Comparison of ENCODE assay signal across 8 mouse cellular contexts in the genomic region with DNA sequence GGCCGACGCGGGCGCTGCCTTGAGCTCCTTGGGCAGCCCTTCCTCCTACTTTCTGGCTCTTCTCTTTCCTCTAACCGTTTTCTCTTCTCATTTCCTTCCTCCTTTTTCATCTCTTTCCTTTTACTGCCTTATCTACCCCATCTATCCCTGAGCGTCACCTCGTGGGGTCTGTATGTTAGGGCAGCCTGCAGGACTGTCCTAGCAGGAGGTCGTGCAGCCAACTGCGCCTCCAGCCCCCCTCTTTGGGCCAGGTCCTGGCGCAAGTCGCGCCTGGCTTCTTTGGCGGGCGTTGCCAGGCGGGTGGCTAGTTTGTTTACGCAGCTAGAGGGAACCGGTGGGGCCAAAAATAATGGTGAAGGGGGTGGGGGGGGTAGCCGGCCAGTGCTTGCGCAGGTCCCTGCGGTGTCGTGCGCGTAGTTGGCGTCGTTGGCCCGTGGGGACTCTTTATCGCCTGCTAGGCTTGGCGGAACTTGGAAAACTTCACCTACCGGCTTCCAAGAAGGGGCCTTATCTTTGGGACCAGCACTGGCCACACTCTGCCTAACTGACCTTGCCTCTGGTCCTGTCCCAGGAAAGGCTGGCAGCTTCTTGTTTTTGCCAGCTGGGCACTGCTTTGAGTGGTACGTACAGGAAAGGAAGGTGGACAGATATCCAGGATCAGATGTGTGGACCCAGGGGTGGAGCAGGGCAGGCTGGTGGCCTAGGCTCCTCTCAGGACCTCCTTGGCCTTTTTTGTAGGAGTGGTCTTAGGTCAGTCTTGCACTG. TPM values are rescaled to one million over a fixed set of nuclear protein-coding genes. Genes with fewer than 3 reads are reported as not detected.
DNase-seq lines count a peak whose midpoint lies in the region; ATAC-seq and TF ChIP-seq lines count a peak whose summit lies in the region.

No protein-coding gene starts in this region.

- H3K27ac ChIP-seq in intestine, embryonic 14.5 days (ENCODE audit: low read depth) = no peak overlapping the region
- H3K27ac ChIP-seq in lung, embryonic 16.5 days (ENCODE audit: low read length) = peak overlapping the region; percentile 71
- peak overlapping the region; percentile 63 for H3K27ac ChIP-seq in spleen, adult 2 months (ENCODE audit: insufficient read depth, low read length)

- H3K4me2 ChIP-seq in intestine, embryonic 14.5 days (ENCODE audit: low read length) = peak overlapping the region; percentile 70
- H3K4me2 ChIP-seq in lung, embryonic 16.5 days (ENCODE audit: low read depth, low read length) = peak overlapping the region; percentile 84

- TF ChIP-seq CTCF in spleen, adult 2 months (IDR thresholded peaks at IDR 0.05; ENCODE audit: extremely low read depth, insufficient read depth, insufficient read length, insufficient replicate concordance) = no peak

- no peaks in the 10 kb centered on the region for H3K9me3 ChIP-seq in intestine, embryonic 14.5 days (ENCODE audit: control insufficient read depth, low read length)
- no peaks in the 10 kb centered on the region for H3K9me3 ChIP-seq in lung, embryonic 16.5 days (ENCODE audit: control insufficient read depth, low read length)

- ATAC-seq in intestine, embryonic 14.5 days (replicated peaks; ENCODE audit: low FRiP score, low TSS enrichment, low read depth) = no peak
- ATAC-seq in lung, embryonic 16.5 days (ENCODE audit: low read depth) = no peak
- ATAC-seq in monocyte, adult 5-6 weeks (replicated peaks; ENCODE audit: insufficient number of reproducible peaks, low FRiP score, low TSS enrichment, poor library complexity, severe bottlenecking) = no peak

- 4% methylated on average over 30 of the region's 30 CpGs for WGBS in intestine, embryonic 14.5 days
- WGBS in lung, embryonic 16.5 days = 2% methylated on average over 29 of the region's 30 CpGs
- 3% methylated on average over 30 of the region's 30 CpGs for WGBS in spleen, adult 2 months

- H3K36me3 ChIP-seq in intestine, embryonic 14.5 days (ENCODE audit: control insufficient read depth, insufficient read depth, low read length) = peaks cover 29% of the 10 kb centered on the region
- peaks cover 12% of the 10 kb centered on the region for H3K36me3 ChIP-seq in lung, embryonic 16.5 days (ENCODE audit: control insufficient read depth, insufficient read depth, low read length)
- peaks cover 5% of the 10 kb centered on the region for H3K36me3 ChIP-seq in spleen, adult 2 months (ENCODE audit: control insufficient read depth, insufficient read depth, low read length)

- peak overlapping the region; percentile 84 for H3K9ac ChIP-seq in intestine, embryonic 14.5 days (ENCODE audit: low read length)
- peak overlapping the region; percentile 95 for H3K9ac ChIP-seq in lung, embryonic 16.5 days (ENCODE audit: low read length)

- intact Hi-C loops in left cerebral cortex, postnatal 4 days (cut with DNase I) = loop anchor here (10.0 kb wide), 1 partner anchor 132 kb away; the partner anchor contains the start of genes Cnn2 and Tmem259

- H3K4me3 ChIP-seq in intestine, embryonic 14.5 days (ENCODE audit: low read depth, low read length) = peak overlapping the region; percentile 95
- H3K4me3 ChIP-seq in lung, embryonic 16.5 days (ENCODE audit: low read length) = peak overlapping the region; percentile 88
- H3K4me3 ChIP-seq in spleen, adult 2 months (ENCODE audit: extremely low read depth, insufficient read depth, insufficient read length) = peak overlapping the region; percentile 92

- no peak for TF ChIP-seq POLR2A in spleen, adult 2 months (IDR thresholded peaks at IDR 0.05; ENCODE audit: low read depth, low read length)

- no peaks in the 10 kb centered on the region for H3K27me3 ChIP-seq in intestine, embryonic 14.5 days (replicated peaks; ENCODE audit: control insufficient read depth, insufficient read depth, low read length)
- H3K27me3 ChIP-seq in lung, embryonic 16.5 days (ENCODE audit: control insufficient read depth, insufficient read depth, low read depth, low read length) = no peaks in the 10 kb centered on the region
- H3K27me3 ChIP-seq in spleen, adult 2 months (ENCODE audit: control insufficient read depth, insufficient read depth, low read length) = no peaks in the 10 kb centered on the region

- DNase-seq in left cerebral cortex, postnatal 4 days = peak; percentile 60
- DNase-seq in left cerebral cortex, adult 9 months (ENCODE audit: low spot score in 2 of 2) = no peak
- peak; percentile 65 to 68 for DNase-seq in cerebellum, postnatal 10 days
- DNase-seq in gastrocnemius, postnatal 25 days = peak; percentile 82
- peak; percentile 69 for DNase-seq in intestine, embryonic 14.5 days (ENCODE audit: low spot score)
- no peak for DNase-seq in spleen, adult 2 months (ENCODE audit: low read depth in 1 of 2, low spot score in 2 of 2)

- peaks cover 21% of the 10 kb centered on the region for H3K4me1 ChIP-seq in intestine, embryonic 14.5 days (replicated peaks; ENCODE audit: control insufficient read depth, insufficient read depth, low read length)
- H3K4me1 ChIP-seq in lung, embryonic 16.5 days (replicated peaks; ENCODE audit: control insufficient read depth, insufficient read depth, low read length) = peaks cover 21% of the 10 kb centered on the region
- H3K4me1 ChIP-seq in spleen, adult 2 months (ENCODE audit: control insufficient read depth, insufficient read depth, insufficient read length) = peaks cover 14% of the 10 kb centered on the region

RNA-seq across cellular contexts. Expression of gene Stk11, which starts 1.5 kb away (rescaled TPM):
- 100 to 1,000 TPM; 100 to 111 TPM for total RNA-seq in left cerebral cortex, postnatal 4 days (2021)
- 100 to 1,000 TPM in 1 of 2 experiments, 10 to 100 TPM in 1; 99.8 to 120 TPM for total RNA-seq in gastrocnemius, postnatal 25 days (2021)
- polyA plus RNA-seq in intestine, embryonic 14.5 days (2014; fragmentation: Nextera tagmentation; extraction: Ambion mirVana) = 27.0 and 27.5 TPM in 2 replicates
- polyA plus RNA-seq in lung, embryonic 16.5 days (2015; fragmentation: Nextera tagmentation; extraction: Ambion mirVana) = 18.6 and 23.3 TPM in 2 replicates
- 120 and 144 TPM in 2 replicates for polyA plus RNA-seq in spleen, adult 2 months (2012; rRNA removed)
- total RNA-seq in monocyte, adult 5-6 weeks (2017) = 155 to 177 TPM (median 155 TPM) in 3 replicates

RNA-seq across cellular contexts. Expression of gene Sbno2, which starts 11.7 kb away (rescaled TPM):
- total RNA-seq in left cerebral cortex, postnatal 4 days (2021) = 10 to 100 TPM; 28.8 to 30.8 TPM
- 1 to 10 TPM; 5.6 to 6.7 TPM for total RNA-seq in gastrocnemius, postnatal 25 days (2021)
- 14.1 TPM in 2 replicates for polyA plus RNA-seq in intestine, embryonic 14.5 days (2014; fragmentation: Nextera tagmentation; extraction: Ambion mirVana)
- 18.7 and 19.1 TPM in 2 replicates for polyA plus RNA-seq in lung, embryonic 16.5 days (2015; fragmentation: Nextera tagmentation; extraction: Ambion mirVana)
- 95.0 and 122 TPM in 2 replicates for polyA plus RNA-seq in spleen, adult 2 months (2012; rRNA removed)
- 50.6 to 75.0 TPM (median 51.9 TPM) in 3 replicates for total RNA-seq in monocyte, adult 5-6 weeks (2017)

RNA-seq across cellular contexts. Expression of gene Atp5d, which starts 21.3 kb away (rescaled TPM):
- total RNA-seq in left cerebral cortex, postnatal 4 days (2021) = 100 to 1,000 TPM; 247 to 270 TPM
- 100 to 1,000 TPM; 634 to 665 TPM for total RNA-seq in gastrocnemius, postnatal 25 days (2021)
- polyA plus RNA-seq in intestine, embryonic 14.5 days (2014; fragmentation: Nextera tagmentation; extraction: Ambion mirVana) = 590 and 627 TPM in 2 replicates
- polyA plus RNA-seq in lung, embryonic 16.5 days (2015; fragmentation: Nextera tagmentation; extraction: Ambion mirVana) = 534 and 552 TPM in 2 replicates
- polyA plus RNA-seq in spleen, adult 2 months (2012; rRNA removed) = 592 and 782 TPM in 2 replicates
- 26.1 to 49.8 TPM (median 29.5 TPM) in 3 replicates for total RNA-seq in monocyte, adult 5-6 weeks (2017)

RNA-seq across cellular contexts. Expression of gene Cbarp, which starts 23.5 kb away (rescaled TPM):
- 100 to 1,000 TPM; 299 to 316 TPM for total RNA-seq in left cerebral cortex, postnatal 4 days (2021)
- total RNA-seq in gastrocnemius, postnatal 25 days (2021) = 1 to 10 TPM; 1.2 to 1.6 TPM
- 7.1 and 8.5 TPM in 2 replicates for polyA plus RNA-seq in intestine, embryonic 14.5 days (2014; fragmentation: Nextera tagmentation; extraction: Ambion mirVana)
- polyA plus RNA-seq in lung, embryonic 16.5 days (2015; fragmentation: Nextera tagmentation; extraction: Ambion mirVana) = 3.9 and 5.6 TPM in 2 replicates
- polyA plus RNA-seq in spleen, adult 2 months (2012; rRNA removed) = 11.9 and 13.4 TPM in 2 replicates
- total RNA-seq in monocyte, adult 5-6 weeks (2017) = 0.29 to 5.8 TPM (median 4.1 TPM) in 3 replicates

RNA-seq across cellular contexts. Expression of gene Midn, which starts 31.0 kb away (rescaled TPM):
- 100 to 1,000 TPM; 158 to 163 TPM for total RNA-seq in left cerebral cortex, postnatal 4 days (2021)
- total RNA-seq in gastrocnemius, postnatal 25 days (2021) = 10 to 100 TPM; 33.7 to 34.8 TPM
- 25.5 and 28.9 TPM in 2 replicates for polyA plus RNA-seq in intestine, embryonic 14.5 days (2014; fragmentation: Nextera tagmentation; extraction: Ambion mirVana)
- polyA plus RNA-seq in lung, embryonic 16.5 days (2015; fragmentation: Nextera tagmentation; extraction: Ambion mirVana) = 11.8 and 12.9 TPM in 2 replicates
- 128 and 157 TPM in 2 replicates for polyA plus RNA-seq in spleen, adult 2 months (2012; rRNA removed)
- total RNA-seq in monocyte, adult 5-6 weeks (2017) = 27.3 to 65.5 TPM (median 29.9 TPM) in 3 replicates

Comparison
In these comparisons a context has a peak if more than half of its experiments do, and no peak if none do; other contexts are left out.
1. DNase-seq: peak in left cerebral cortex, postnatal 4 days (single experiment), cerebellum, postnatal 10 days (2 of 2), gastrocnemius, postnatal 25 days (single experiment) and intestine, embryonic 14.5 days (single experiment); none in left cerebral cortex, adult 9 months (0 of 2) and spleen, adult 2 months (0 of 2).
2. Peak in every context shown above with its lines, with median percentiles within 50 percentile points of each other: H3K4me3 ChIP-seq.